Mouse (Mus musculus): ENCODE results near the gene St3gal3.

St3gal3 gene

DNA sequence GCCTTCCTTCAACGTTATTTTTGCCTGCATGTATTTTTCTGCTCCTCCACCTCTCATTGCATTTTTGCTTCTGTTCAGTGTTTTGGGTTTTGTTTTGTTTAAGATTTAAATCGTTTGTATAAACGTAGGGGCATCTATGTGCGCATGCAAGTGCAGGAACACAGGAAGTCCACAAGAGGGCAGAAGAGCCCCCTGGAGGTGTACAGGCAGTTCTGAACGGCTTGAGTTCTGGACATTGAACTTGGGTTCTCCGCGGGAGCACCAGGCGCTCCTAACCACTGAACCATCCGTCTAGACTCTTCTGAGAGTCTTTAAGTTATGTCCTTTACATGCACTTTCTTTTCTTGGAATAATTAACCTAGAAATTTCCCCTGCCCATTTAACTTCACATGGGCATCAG is 44.8 kb downstream of the St3gal3 start:
- in situ Hi-C loops (cut with MboI): loop anchor here (10.0 kb wide), 1 partner anchor 255 kb away; the partner anchor contains the start of gene Slc6a9

DNA sequence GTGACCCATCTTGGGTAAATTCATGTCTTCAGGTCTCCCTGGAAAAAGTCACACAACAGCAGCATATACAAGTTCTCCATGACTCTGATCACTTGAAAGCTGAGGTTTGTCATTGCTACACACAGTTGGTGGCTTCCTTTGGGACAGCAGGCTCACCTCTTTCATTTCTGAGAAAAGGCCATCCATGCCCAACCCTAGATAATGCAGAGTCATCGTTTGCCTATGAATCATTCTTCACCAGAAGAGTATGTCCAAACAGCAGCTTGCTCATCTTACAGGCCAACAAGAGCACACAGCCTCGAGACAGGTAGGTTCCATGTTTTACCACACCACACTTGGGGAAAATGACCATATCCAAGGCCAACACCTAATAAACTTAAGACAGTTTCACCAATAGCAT is 45.9 kb downstream of the St3gal3 start:
- in situ Hi-C loops (cut with MboI): loop anchor here (10.0 kb wide), 1 partner anchor 254 kb away; the partner anchor contains the start of gene Slc6a9

DNA sequence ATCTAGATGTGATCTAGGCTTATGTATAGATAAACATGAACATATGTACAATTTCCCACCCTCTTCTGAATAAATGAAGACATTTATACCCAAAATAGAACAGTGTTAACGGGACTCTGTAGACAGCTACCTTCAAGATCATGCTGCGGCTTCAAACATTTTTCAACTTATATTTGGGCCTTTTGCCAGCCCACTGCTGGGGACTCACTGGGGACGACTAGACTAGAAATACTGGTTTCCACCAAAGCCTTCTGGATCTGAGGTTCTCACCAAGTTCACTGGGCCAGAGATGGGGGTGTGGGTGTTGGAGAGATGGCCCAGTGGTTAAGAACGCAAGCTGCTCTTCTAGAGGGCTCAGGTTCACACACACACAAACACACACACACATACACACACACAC is 49.7 kb downstream of the St3gal3 start:
- in situ Hi-C loops (cut with MboI): loop anchor here (10.0 kb wide), 1 partner anchor 250 kb away; the partner anchor contains the start of gene Slc6a9

DNA sequence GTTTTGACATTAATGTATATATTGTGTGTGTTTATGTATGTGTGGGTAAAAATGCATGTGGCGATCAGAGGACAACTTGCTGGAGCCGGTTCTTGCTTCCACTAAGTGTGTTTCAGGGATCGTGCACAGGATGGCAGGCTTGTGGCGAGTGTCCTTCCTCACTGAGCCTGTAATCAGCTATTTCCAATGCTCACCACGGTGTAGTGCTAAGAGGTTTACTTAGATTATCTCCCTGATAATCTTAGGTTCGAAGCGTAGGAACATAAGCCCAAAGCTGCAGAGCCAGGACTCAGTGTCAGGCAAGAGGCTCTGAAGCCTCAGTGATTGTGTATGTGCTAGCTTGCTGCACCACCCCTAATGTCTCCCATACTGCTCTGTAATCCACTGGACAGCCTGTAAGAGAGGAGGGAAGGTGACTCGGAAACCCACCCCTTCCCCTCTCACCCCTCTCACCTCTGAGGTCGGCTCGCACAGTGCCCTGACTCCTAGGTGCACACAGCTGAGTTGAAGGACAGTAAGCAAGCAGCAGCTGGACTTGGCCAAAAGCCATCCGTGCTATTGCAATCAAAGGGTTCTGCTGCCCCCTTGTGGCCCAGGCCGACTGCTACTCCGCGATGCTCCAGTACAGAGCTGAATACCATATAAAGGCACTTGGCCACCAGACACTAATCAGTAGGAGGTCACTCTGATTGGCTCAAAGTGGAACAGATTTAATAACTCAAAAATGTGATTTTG is 51.3 kb downstream of the St3gal3 start:
- in situ Hi-C loops (cut with MboI): loop anchor here (10.0 kb wide), 1 partner anchor 249 kb away; the partner anchor contains the start of gene Slc6a9

DNA sequence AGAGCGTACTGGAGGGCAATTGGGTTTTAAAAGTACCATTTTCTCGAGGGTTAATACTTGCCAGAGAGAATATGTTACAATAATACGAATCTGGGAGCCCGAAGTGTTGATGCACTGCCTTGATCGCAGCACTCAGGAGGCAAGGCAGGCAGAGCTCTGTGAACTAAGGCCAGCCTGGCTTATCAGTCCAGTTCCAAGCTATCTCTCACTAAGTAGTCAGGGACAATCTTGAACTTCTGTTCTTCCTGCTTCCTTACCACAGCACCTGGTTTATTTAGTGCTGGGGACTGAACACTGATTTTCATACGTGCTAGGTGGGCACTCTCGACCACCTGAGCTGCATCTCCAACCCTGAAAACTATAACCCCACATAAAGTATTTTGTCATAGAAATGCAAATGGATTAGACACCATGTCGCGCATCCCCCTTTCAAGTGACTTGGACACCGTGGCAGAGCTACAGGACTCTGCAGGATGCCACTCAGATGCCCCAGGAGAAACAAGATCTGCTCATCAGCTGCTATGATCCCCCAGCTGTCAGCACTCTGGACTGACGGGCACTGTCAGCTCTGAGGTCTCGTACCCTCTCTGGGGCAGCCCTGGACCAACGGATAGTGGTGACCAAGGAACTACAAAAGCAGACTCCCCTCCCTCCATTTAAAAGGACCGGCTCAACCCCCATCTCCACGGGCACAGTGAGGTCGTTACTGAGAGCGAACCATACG is 52.9 kb downstream of the St3gal3 start:
- in situ Hi-C loops (cut with MboI): loop anchor here (10.0 kb wide), 1 partner anchor 247 kb away; the partner anchor contains the start of gene Slc6a9

DNA sequence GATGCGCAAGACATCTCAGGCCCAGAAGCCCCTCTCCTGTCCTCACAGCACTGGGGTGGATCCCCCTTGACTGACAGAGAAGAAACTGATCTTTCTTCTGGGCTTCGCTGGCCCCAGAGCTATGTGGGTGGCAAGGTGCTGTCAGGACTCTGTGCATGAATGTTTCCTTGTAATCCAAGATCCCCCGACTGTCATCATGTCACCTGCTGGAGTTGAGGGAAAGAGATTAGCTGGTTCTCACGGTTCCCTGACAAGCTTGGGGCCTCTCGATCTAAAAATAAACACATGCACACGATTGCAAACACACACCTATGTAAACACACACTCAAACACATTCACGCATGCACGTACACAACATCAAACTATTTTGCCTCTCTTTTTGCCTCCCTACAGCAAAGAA is 54.2 kb downstream of the St3gal3 start:
- in situ Hi-C loops (cut with MboI): loop anchor here (10.0 kb wide), 1 partner anchor 246 kb away; the partner anchor contains the start of gene Slc6a9

DNA sequence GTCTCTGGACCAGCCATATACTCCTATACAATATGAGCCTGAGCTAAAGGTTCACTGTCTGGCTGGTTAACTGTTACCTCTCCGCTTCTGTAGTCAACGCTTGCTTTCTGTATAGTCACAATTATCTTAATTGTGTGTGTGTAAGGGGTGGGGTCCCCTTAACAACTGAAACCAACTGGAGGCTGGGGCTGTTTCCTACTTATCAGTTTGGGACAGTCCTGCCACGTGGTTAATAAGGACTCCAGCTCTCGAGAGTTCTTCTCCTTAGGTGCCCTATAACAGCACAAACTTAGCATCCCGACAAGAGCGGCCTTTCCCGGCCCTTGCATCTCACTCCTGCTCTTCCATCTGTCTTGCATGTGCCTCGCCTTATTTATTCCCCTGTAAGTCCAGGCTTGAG is 55.5 kb downstream of the St3gal3 start:
- in situ Hi-C loops (cut with MboI): no loop called here

DNA sequence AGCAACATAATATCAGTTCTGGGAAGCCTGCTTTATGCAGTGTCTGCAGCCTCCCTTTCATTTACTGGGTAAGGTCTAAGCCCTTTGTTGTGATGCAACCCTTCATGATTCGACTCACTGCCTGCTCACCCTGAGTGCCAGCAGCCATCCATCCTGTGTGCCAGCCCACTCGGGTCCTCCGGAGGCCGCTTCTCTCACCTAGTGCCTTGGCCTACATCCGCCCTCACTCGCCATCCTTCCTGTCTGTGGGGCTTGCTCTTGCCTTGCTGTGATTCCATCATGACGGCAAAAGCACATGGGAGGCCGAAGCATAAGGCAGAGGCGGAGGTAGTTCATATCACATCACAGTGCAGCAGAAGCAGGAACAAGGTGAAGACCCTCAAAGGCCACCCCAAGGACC is 56.1 kb downstream of the St3gal3 start:
- in situ Hi-C loops (cut with MboI): no loop called here

DNA sequence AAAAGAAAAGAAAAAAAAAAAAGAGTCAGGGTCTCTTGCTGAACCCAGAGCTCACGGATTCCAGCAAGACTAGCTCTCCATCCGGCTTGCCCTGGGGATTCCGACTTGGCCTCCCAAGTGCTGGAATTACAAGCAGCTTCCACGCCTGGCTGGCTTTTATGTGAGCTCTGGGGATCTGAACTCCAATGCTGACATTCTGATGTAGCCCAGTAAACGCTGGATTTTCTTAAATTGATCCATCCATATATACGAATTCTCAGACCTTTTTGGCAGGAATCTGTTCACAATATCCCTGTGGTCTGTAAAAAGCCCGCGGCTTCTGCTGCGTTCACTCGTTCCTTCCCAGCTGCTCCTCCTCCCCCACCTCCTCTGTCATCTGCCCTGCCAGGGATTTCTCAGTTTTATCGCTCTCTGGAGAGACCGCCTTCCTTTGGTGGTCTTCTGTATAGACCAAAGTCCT is 57.4 kb downstream of the St3gal3 start:
- in situ Hi-C loops (cut with MboI): no loop called here

DNA sequence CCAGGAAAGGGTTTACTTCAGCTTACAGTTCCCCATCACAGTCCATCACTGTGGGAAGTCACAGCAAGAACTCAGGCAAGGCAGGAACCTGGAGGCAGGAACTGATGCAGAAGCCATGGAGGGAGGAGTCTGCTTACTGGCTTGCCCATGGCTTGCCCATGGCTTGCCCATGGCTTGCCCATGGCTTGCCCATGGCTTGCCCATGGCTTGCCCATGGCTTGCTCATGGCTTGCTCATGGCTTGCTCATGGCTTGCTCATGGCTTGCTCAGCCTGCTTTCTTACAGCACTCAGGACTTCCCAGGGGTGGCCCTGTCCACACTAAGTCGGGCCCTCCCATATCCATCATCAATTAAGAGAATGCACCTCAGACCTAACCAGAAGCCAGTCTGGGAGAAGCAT is 58.1 kb downstream of the St3gal3 start:
- in situ Hi-C loops (cut with MboI): no loop called here

DNA sequence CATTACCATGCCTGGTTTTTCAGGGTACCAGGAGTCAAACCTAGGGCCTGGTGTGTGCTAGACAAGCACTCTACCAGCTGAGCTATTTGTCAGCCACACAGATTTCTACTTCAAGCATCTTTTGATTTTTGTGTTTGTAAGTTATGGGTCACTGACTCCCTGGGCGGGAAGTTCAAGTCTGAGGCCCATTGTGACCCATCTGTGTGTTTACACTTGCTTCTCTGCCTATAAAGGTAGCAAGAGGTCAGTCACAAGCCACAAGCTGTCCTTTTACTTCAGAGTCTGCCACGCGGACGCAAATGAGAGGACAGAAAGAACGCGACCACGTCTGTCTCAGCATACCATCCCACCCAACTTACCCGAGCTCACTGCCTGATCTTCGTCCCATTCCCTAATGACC is 59.4 kb downstream of the St3gal3 start:
- in situ Hi-C loops (cut with MboI): no loop called here

DNA sequence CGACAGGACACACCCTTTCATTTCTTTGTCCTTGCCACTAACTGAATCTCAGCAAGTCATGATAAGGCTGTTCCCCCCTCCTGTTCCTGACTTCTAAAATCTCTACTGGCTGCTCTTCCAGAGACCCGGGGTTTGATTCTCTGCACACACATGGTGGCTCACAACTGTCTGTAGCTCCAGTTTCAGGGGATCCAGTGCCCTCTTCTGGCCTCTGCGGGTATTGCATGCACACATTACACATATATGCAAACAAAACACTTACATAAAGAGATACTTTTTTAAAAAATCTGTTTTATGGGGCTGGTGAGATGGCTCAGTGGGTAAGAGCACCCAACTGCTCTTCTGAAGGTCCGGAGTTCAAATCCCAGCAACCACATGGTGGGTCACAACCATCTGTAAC is 60.5 kb downstream of the St3gal3 start:
- in situ Hi-C loops (cut with MboI): no loop called here

DNA sequence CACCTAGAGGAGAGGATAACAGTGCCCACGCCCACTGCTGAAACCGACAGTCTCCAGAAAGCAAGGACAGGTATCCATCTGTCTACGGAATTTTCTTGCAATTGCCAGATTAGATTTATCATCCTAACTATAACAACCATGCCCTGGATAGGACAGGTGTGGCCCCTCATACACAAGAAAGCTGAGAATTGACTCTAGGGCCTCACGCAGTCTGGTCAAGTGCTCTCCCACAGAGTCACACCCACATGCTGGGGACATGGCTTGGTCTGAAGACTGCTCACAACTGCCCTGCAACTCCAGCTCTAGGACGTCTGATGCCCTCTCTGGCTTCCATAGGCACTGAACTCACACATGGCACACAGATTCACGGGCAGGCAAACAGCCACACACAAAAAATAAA is 61.6 kb downstream of the St3gal3 start:
- in situ Hi-C loops (cut with MboI): no loop called here

DNA sequence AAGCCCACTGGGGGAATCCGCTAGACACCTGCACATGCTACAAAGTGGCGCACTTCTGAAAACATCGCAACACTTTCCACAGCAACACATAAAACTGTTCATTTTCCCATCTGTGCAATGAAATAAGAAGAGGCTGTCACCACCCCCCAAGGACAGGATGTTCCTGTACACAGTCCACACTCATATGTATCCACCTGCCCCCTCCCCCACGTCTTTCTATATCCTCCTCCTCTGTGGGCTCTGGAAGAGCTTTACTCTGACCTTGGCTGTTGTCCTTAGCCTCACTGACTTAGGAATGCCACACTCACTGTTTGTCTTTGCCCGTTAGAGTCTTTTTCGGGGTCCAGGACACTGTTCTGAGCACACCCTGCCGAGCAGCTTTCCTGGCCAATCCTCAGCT is 62.8 kb downstream of the St3gal3 start:
- in situ Hi-C loops (cut with MboI): no loop called here

DNA sequence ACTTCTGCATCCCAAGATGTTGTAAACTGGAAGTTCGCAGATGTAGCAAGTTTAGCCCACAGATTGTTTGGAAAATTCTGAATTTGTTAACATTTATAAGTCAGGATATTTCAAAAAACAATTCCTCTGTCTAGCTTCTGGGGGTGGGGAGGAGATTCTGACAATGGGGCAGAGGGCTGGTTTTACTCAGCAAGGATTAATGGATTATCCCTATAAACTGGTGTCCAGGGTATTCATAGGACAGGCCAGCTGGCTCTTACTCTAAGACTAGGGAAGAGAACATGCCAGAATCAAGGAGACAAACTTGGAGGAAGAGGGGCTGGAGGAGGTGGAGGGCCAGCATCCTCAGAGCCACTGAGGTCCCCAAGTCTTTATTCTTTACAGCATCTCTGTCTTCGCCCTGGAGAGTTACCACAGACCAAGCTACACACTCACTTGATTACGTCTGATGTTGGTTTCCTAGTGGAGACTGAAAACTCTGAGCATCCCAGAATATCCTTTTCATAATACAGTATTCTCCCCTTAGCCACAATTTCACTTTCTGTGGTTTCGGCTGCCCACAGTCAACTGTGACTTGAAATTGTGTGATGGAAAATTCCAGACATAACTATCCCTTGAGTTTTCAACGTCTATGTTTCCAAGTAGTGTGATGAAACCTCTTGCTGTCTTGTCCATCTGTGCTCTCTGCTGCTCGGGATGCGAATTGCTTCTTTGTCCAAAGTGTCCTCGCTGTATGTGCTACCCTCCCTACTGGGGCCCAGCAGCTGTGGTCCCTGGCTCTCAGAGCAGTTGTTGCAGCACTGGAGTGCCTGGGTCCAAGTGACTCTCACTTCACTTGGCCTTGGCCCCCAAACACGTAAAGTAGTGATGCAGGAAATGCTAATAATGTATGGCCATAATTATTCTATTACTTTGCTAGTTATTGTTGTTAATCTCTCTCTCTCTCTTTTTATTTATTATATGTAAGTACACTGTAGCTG is 64.2 kb downstream of the St3gal3 start:
- in situ Hi-C loops (cut with MboI): no loop called here

DNA sequence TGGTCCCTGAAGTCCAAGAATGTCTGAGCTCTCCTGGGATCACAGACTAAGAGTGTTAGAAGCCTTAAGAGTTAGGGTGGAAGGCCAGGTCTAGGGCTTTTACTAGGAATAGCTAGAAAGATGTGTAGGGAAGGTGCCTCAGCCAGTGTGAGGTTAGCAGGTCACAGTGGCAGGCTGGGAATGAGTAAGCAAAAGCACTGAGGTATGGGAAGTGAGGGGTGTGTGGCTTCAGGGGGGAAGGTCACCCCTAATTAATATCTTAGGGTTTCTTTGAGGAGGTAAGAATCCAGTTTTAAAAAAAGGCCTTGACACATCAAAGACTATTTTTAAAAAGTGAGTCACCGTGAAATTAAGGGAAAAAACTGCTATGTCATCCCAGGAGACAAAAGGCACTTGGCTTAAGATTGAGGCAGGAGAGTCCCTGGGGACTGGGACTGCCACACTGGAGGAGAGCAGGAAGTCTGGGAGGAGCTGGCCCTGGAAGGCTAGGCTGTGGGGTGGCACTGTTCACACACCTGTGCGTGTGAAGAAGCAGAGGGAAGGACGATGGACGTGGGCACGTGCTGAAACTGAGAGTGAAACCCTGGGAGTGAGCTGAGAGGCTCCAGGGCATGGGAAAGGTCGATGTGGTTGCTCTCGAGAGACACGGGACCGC is 72.8 kb downstream of the St3gal3 start:
- in situ Hi-C loops (cut with MboI): no loop called here

DNA sequence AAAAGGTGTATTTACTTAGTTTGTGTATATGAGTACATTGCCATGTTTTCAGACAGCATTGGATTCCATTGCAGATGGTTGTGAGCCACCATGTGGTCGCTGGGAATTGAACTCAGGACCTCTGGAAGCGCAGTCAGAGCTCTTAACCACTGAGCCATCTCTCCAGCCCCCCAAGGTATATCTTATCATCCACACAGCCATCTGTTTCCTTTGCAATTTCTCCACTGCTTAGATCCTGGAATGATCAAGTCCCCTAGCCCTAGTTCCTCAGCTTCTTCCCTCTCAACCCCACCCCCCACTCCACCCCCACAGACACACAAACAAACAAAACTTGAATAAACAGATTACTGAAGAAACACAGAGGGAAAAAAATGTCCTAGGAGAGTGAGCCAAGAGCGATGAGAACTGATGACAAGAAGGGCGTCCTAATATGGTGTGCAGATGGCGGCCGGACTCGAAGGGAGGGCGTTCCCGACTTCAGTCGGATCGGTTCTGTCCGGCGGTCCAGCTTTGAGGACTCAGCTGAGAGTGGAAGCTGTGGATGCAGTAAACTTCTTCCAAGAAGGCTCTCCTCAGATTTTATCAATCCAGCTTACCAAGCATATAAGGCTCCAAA is 73.7 kb downstream of the St3gal3 start:
- in situ Hi-C loops (cut with MboI): no loop called here

DNA sequence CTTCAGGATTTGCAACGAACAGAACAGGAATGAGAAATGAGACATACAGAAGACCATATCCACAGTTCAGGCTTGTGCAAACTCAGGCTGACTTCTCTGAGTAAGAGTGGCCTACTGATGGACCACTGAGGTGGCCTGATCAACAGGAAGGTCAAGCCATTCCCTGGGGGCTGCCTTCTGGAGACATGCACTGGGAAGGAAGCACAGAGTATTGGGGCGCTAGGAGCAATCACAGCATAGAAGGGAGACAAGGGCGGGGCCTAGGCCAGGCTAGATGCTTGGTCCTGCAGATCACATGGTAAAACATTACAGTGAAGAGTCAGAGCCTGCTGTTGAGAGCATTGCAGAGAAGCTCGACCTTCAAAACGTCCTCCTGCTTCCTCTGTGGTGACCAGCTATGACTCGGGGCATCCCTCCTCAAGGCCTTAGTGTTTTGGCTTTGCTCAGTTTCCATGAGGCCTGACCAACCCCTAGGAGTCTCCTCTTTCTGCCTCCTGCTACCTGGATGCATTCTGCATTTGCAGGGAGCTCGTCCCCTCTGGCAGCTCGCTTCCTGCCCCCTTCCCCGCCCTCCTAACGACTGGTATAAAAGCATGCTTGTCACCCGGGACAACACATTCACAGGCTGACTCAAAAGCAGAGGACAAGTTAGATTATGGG is 74.8 kb downstream of the St3gal3 start:
- in situ Hi-C loops (cut with MboI): no loop called here

DNA sequence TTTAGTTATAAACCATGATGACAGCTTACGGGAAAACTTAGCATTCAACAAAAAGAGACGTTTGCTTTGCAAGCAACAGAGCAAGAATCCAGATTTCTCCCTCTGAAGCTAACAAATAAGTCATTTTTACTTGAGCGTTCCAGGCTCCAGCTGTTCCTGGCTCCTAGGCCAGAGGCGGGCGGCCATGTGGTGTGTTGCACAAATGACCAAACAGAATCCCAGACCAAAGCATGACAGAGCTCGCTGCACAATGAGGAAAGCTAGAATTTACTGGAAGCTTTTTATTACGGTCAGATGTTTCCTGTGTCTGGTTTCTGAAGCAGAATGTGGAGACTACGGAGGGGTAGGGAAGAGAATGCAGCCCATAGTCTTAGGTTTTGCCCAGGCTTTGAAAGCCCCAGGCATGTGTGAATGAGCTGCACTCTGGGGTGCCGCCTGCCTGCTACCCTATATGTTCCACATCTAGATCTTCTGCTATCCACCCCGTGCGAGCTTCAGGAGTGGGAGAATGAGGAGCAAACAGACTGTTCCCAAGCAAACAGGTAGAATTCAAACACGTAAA is 76.5 kb downstream of the St3gal3 start:
- in situ Hi-C loops (cut with MboI): no loop called here

DNA sequence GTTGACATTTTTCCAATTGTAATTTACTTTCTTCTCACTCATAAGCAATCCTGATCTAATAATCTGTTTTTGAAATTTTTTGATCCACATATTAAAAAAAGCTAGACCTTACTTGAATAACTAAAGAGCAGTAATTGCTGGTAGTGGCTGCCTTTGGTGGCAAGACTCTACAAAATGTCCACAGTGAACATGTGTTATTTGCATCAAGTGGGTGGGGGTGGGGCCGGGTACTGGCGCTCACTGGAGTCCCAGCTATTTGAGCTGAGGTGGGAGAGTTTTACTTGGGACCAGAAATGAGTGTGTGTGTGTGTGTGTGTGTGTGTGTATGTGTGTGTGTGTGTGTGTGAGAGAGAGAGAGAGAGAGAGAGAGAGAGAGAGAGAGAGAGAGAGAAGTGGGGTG is 77.6 kb downstream of the St3gal3 start:
- in situ Hi-C loops (cut with MboI): no loop called here
